Mouse (Mus musculus): Measurements from ENCODE around the gene Ccn6.
"Not testable (repeated sequence)": the region's sequence is repeated elsewhere in the genome, so short reads cannot be mapped to it uniquely, and the experiment has no call there.

Ccn6 gene

GRCm38 (mm10) chr10:39163694-39164093 is at the start of gene Ccn6:
Gene Ccn6 (minus strand): TSS chr10:39163794.
- DNase-seq = no peak

- DNase-seq = no peak
Observed at GRCm38 (mm10) chr10:39210031-39210430, 46.4 kb upstream of the Ccn6 start.

- no peak for DNase-seq
Observed at GRCm38 (mm10) chr10:39209161-39210025, 45.8 kb upstream of the Ccn6 start.

GRCm38 (mm10) chr10:39208712-39209111 is 45.1 kb upstream of the Ccn6 start:
- no peak for DNase-seq

- DNase-seq = no peak
Observed at GRCm38 (mm10) chr10:39207310-39207855, 43.8 kb upstream of the Ccn6 start.

GRCm38 (mm10) chr10:39202490-39202889 is 38.9 kb upstream of the Ccn6 start:
- no peak for DNase-seq

- not testable (repeated sequence) for DNase-seq
Observed at GRCm38 (mm10) chr10:39198216-39198615, 34.6 kb upstream of the Ccn6 start.

GRCm38 (mm10) chr10:39192673-39193072 is 29.1 kb upstream of the Ccn6 start:
- no peak for DNase-seq

- DNase-seq = no peak
Observed at GRCm38 (mm10) chr10:39185545-39185906, 21.9 kb upstream of the Ccn6 start.

- DNase-seq = no peak
Observed at GRCm38 (mm10) chr10:39184864-39185544, 21.4 kb upstream of the Ccn6 start.

- DNase-seq = no peak
Observed at GRCm38 (mm10) chr10:39176981-39177380, 13.4 kb upstream of the Ccn6 start.

GRCm38 (mm10) chr10:39173077-39173476 is 9.5 kb upstream of the Ccn6 start:
- DNase-seq = peak; percentile 33

GRCm38 (mm10) chr10:39172540-39172931 is 8.9 kb upstream of the Ccn6 start:
- DNase-seq = peak; percentile 24

GRCm38 (mm10) chr10:39171603-39172539 is 8.3 kb upstream of the Ccn6 start:
- peak; percentile 92 for DNase-seq

- peak; percentile 92 for DNase-seq
Observed at GRCm38 (mm10) chr10:39171134-39171533, 7.5 kb upstream of the Ccn6 start.

GRCm38 (mm10) chr10:39170706-39171105 is 7.1 kb upstream of the Ccn6 start:
- DNase-seq = peak; percentile 20

- DNase-seq = peak; percentile 76
Observed at GRCm38 (mm10) chr10:39170181-39170580, 6.6 kb upstream of the Ccn6 start.

- DNase-seq = no peak
Observed at GRCm38 (mm10) chr10:39169642-39170041, 6.0 kb upstream of the Ccn6 start.

- DNase-seq = no peak
Observed at GRCm38 (mm10) chr10:39167611-39168010, 4.0 kb upstream of the Ccn6 start.

- DNase-seq = no peak
Observed at GRCm38 (mm10) chr10:39165632-39166115, 2.1 kb upstream of the Ccn6 start.

- DNase-seq = no peak
Observed at GRCm38 (mm10) chr10:39162666-39163484, 719 bp downstream of the Ccn6 start.

- no peak for DNase-seq
Observed at GRCm38 (mm10) chr10:39161406-39161805, 2.2 kb downstream of the Ccn6 start.

Measured in kidney, adult 9 months (tissue).